Mouse (Mus musculus): Measurements from ENCODE around the gene Bcl2l1. TPM values are rescaled to one million over a fixed set of nuclear protein-coding genes. Genes with fewer than 3 reads are reported as not detected.

The Bcl2l1 gene
- total and polyA plus RNA-seq, 3 experiments, result 21.3 to 80.3 (median 34.5) TPM

DNA sequence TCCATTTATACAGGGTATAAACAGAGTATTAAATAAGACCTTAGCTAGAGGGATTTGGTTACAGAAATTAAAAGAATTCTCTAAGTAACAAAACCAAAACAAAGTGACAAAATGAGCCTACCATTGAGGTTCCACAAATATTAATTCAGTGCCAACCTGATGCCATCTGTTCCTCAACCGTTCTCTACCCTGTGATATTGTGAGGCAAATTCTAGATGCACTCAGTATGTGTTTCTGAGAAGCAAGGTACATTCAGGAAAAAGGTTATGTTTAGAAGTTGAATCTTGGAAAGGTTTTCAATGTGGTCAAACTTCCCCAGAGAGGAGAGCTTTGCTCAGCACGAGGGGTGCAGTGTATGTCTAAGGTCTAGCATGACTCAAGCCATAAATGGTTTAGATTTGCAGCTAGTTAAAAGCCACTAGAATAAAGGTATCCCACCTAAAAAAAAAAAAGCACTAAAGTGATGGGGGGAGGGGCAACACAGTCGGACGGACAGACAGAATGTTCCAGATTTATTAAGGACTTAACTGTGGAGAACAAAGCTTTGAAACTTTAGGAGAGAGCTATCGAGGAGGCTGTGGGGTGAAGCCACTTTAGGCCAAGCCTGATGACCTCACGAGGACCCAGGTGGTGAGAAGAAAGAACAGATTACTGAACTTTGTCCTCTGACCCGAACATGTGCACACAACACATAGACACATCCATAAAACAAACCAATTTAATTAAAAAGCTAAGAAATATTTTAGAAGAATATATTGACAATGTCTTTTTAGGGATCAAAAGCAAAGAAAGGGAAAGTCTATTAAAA, 31.4 kb downstream of the Bcl2l1 start:
- Histone ChIP-seq H3K4me1 (ENCODE audit: control insufficient read depth in 1 of 2, insufficient read depth in 2 of 2) (peaks cover 35 to 63% of the 10 kb centered on the region in 2 experiments), H3K9ac (ENCODE audit: insufficient read depth, low read depth) (peak overlapping the region; percentile 9), H3K4me3 (replicated peaks in 1 of 3; ENCODE audit: low read depth in 2 of 3, low read length in 2 of 3, poor library complexity in 1 of 3) (no peak overlapping the region), H3K79me2 (replicated peaks; ENCODE audit: control insufficient read depth, extremely low read depth, insufficient read depth, poor library complexity, severe bottlenecking) (peaks cover 93% of the 10 kb centered on the region), H3K27me3 (replicated peaks) (no peaks in the 10 kb centered on the region), H3K27ac (ENCODE audit: insufficient read depth, low read depth) (no peak overlapping the region), H3K36me3 (replicated peaks in 1 of 2; ENCODE audit: control insufficient read depth in 1 of 2, insufficient read depth in 1 of 2, low read length in 1 of 2) (peaks cover 19 to 51% of the 10 kb centered on the region in 2 experiments), H3K9me3 (replicated peaks; ENCODE audit: low read length) (no peaks in the 10 kb centered on the region), H3K4me2 (ENCODE audit: insufficient read depth, low read depth, poor library complexity, severe bottlenecking) (no peak overlapping the region)
- DNase-seq (ENCODE audit: extremely low read depth), result no peak
- in situ Hi-C loops (cut with MboI; ENCODE audit: low pct_ligation_motif_present, low pct_unique_long_range_greater_than_20kb, low sequenced_read_pairs), result no loop called here
- TF ChIP-seq ZNF384 (IDR thresholded peaks at IDR 0.05; ENCODE audit: low read depth, low read length) (peak; percentile 45; the same call in 1 of the 2 replicates), SMC3 (IDR thresholded peaks at IDR 0.05; ENCODE audit: low read depth, low read length) (no peak)
- dilution Hi-C loops (cut with MboI; ENCODE audit: extremely low pct_ligation_motif_present, extremely low pct_unique_long_range_greater_than_20kb, low sequenced_read_pairs), result no loop called here

DNA sequence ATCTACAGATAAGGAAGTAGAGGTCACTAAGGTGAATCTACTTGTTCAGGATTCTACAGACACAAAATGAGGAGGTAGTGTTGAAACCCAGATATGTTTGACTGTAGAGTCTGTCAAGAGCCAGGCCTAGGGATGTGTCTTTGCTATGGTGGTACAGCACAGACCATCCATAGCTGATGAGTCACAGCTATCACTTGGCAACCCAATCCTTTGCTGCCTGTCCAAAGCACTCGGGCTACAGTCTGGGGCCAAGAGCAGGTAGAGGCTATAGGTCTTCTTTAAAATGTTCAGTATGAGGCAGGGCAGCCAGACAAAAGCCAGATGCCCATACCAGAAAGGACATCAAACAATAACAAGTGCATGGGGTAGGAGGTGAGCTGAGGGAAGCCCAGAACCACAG, 33.9 kb downstream of the Bcl2l1 start:
- TF ChIP-seq ELF1 (IDR thresholded peaks at IDR 0.05; ENCODE audit: low read depth, low read length) (no peak), E2F4 (IDR thresholded peaks at IDR 0.05; ENCODE audit: insufficient replicate concordance, low read depth, low read length) (no peak), SMC3 (IDR thresholded peaks at IDR 0.05; ENCODE audit: low read depth, low read length) (no peak), SIN3A (IDR thresholded peaks at IDR 0.05; ENCODE audit: low read length) (no peak), CHD1 (IDR thresholded peaks at IDR 0.05; ENCODE audit: low read depth, low read length) (no peak), HCFC1 (IDR thresholded peaks at IDR 0.05; ENCODE audit: low read depth, low read length) (no peak), PAX5 (IDR thresholded peaks at IDR 0.05; ENCODE audit: low read length) (no peak), MYC (IDR thresholded peaks at IDR 0.05; ENCODE audit: low read depth, low read length) (no peak), JUN (IDR thresholded peaks at IDR 0.05; ENCODE audit: insufficient read depth, low read depth, low read length) (no peak), GABPA (IDR thresholded peaks at IDR 0.05; ENCODE audit: insufficient replicate concordance, low read depth, low read length) (no peak), ETS1 (conservative IDR thresholded peaks at IDR 0.05; ENCODE audit: low read depth, low read length) (no peak), UBTF (IDR thresholded peaks at IDR 0.05; ENCODE audit: low read depth, low read length) (no peak), NELFE (IDR thresholded peaks at IDR 0.05; ENCODE audit: low read depth, low read length) (no peak), MXI1 (IDR thresholded peaks at IDR 0.05; ENCODE audit: low read depth, low read length) (no peak), MAFK (IDR thresholded peaks at IDR 0.05; ENCODE audit: insufficient replicate concordance, low read length) (no peak), TBP (conservative IDR thresholded peaks at IDR 0.05; ENCODE audit: low read depth, low read length) (no peak), POLR2AphosphoS2 (IDR thresholded peaks at IDR 0.05; ENCODE audit: low read depth, low read length) (no peak)
- Histone ChIP-seq H3K27ac (ENCODE audit: insufficient read depth, low read depth) (no peak overlapping the region; the same call in 1 of the 2 replicates), H3K79me2 (replicated peaks; ENCODE audit: control insufficient read depth, extremely low read depth, insufficient read depth, poor library complexity, severe bottlenecking) (peaks cover 93% of the 10 kb centered on the region), H3K4me1 (ENCODE audit: control insufficient read depth in 1 of 2, insufficient read depth in 2 of 2) (peaks cover 41 to 66% of the 10 kb centered on the region in 2 experiments), H3K9ac (ENCODE audit: insufficient read depth, low read depth) (no peak overlapping the region), H3K9me3 (replicated peaks; ENCODE audit: low read length) (no peaks in the 10 kb centered on the region), H3K36me3 (replicated peaks in 1 of 2; ENCODE audit: control insufficient read depth in 1 of 2, insufficient read depth in 1 of 2, low read length in 1 of 2) (peaks cover 12 to 42% of the 10 kb centered on the region in 2 experiments), H3K4me3 (replicated peaks in 1 of 3; ENCODE audit: low read depth in 2 of 3, low read length in 2 of 3, poor library complexity in 1 of 3) (no peak overlapping the region), H3K4me2 (ENCODE audit: insufficient read depth, low read depth, poor library complexity, severe bottlenecking) (no peak overlapping the region), H3K27me3 (replicated peaks) (no peaks in the 10 kb centered on the region)
- in situ Hi-C loops (cut with MboI; ENCODE audit: low pct_ligation_motif_present, low pct_unique_long_range_greater_than_20kb, low sequenced_read_pairs) (no loop called here), dilution Hi-C loops (cut with MboI; ENCODE audit: extremely low pct_ligation_motif_present, extremely low pct_unique_long_range_greater_than_20kb, low sequenced_read_pairs) (no loop called here)
- no peak for DNase-seq (ENCODE audit: extremely low read depth)

Measured in CH12.LX (cell line).